Mouse (Mus musculus): ENCODE measurements at regions not wholly inside any gene's neighbourhood (a gene's known extent, or its start where the extent isn't known, plus 50 kb on each side); places are given as distances from the start of the nearest gene placed in this dataset.

- no peak for DNase-seq
Measured at GRCm38 (mm10) chr5:44416844-44417589, 190.6 kb upstream of the Tapt1 start.

GRCm38 (mm10) chr5:44414441-44414840, 188.0 kb upstream of the Tapt1 start:
- peak; percentile 35 for DNase-seq

- no peak for DNase-seq
Measured at GRCm38 (mm10) chr5:44403300-44403699, 176.9 kb upstream of the Tapt1 start.

- DNase-seq = no peak
Measured at GRCm38 (mm10) chr5:44400573-44401332, 174.3 kb upstream of the Tapt1 start.

- DNase-seq = no peak
Measured at GRCm38 (mm10) chr5:44387237-44387810, 160.9 kb upstream of the Tapt1 start.

- DNase-seq = no peak
Measured at GRCm38 (mm10) chr5:44386176-44386575, 159.8 kb upstream of the Tapt1 start.

- no peak for DNase-seq
Measured at GRCm38 (mm10) chr5:44383049-44383448, 156.6 kb upstream of the Tapt1 start.

GRCm38 (mm10) chr5:44370006-44370405, 143.6 kb upstream of the Tapt1 start:
- no peak for DNase-seq

- no peak for DNase-seq
Measured at GRCm38 (mm10) chr5:44352324-44352723, 125.9 kb upstream of the Tapt1 start.

GRCm38 (mm10) chr5:44341457-44342014, 115.1 kb upstream of the Tapt1 start:
- no peak for DNase-seq

- DNase-seq = no peak
Measured at GRCm38 (mm10) chr5:44338662-44339061, 112.2 kb upstream of the Tapt1 start.

- no peak for DNase-seq
Measured at GRCm38 (mm10) chr5:44335756-44336155, 109.3 kb upstream of the Tapt1 start.

GRCm38 (mm10) chr5:44319626-44320025, 93.2 kb upstream of the Tapt1 start:
- DNase-seq = no peak

GRCm38 (mm10) chr5:44306769-44307557, 80.5 kb upstream of the Tapt1 start:
- no peak for DNase-seq

- DNase-seq = peak; percentile 61
Measured at GRCm38 (mm10) chr5:44303886-44304855, 77.7 kb upstream of the Tapt1 start.

GRCm38 (mm10) chr5:44284384-44284783, 58.0 kb upstream of the Tapt1 start:
- DNase-seq = peak; percentile 76

All from adrenal gland, postnatal 25 days (tissue).